In genomic region chr10:21271785-21272184, GRCm38 (mm10) we compare ENCODE assay signal across 16 mouse cellular contexts.
"Had no signal": no experiment of that assay in that cellular context is flagged by ENCODE, and none has a peak within 500 bp of the region (broad histone marks: within the 10 kb centered on the region; RNA-seq: fewer than 3 reads in every experiment).

No protein-coding gene starts in this region.

- H3K9me3 ChIP-seq: neural tube, embryonic 13.5 days; neural tube, embryonic 15.5 days; stomach, embryonic 15.5 days had no signal

- H3K27ac ChIP-seq: neural tube, embryonic 13.5 days; neural tube, embryonic 15.5 days; stomach, embryonic 15.5 days; stomach, postnatal 0 days had no signal

- H3K4me1 ChIP-seq: neural tube, embryonic 13.5 days; neural tube, embryonic 15.5 days; stomach, embryonic 15.5 days had no signal

- H3K9ac ChIP-seq: neural tube, embryonic 13.5 days; neural tube, embryonic 15.5 days; stomach, embryonic 15.5 days had no signal

- H3K4me2 ChIP-seq: neural tube, embryonic 13.5 days; neural tube, embryonic 15.5 days; stomach, embryonic 15.5 days had no signal

- H3K36me3 ChIP-seq: neural tube, embryonic 13.5 days; neural tube, embryonic 15.5 days; stomach, embryonic 15.5 days had no signal

- DNase-seq: retina, postnatal 1 day; right cerebral cortex, adult 18-20 months; right cerebral cortex, postnatal 14 days; right cerebral cortex, postnatal 25 days; right cerebral cortex, postnatal 4 days; spleen, adult 18-20 months; thymus, adult 18-20 months; thymus, adult 2 months; thymus, postnatal 14 days; thymus, postnatal 25 days; thymus, postnatal 36 days; thymus, postnatal 4 days had no signal

- H3K27me3 ChIP-seq: neural tube, embryonic 13.5 days; neural tube, embryonic 15.5 days; stomach, embryonic 15.5 days had no signal

- H3K4me3 ChIP-seq: neural tube, embryonic 13.5 days; neural tube, embryonic 15.5 days; stomach, embryonic 15.5 days had no signal
